ENCODE assay signal across 28 mouse cellular contexts in the genomic region with DNA sequence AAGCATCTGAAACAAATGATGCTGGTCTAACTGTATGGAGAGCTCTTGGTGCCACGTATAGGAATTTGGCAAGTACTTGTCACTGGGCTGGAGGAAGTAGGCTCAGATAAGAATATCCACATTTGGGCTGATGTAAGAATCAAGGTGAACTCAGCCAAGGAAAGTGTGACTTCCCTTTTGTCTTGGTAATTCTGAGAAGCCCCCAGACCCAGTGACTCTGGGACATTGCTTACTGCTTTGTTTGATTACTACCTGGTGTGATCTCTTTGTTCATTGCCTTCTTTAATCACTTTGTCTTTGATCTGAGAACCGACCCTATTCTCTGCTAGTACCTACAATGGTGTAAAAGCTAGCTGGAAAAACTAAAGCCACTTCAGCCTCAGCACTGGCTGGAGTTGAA. TPM values are rescaled to one million over a fixed set of nuclear protein-coding genes. Genes with fewer than 3 reads are reported as not detected.
"Had no signal": no experiment of that assay in that cellular context is flagged by ENCODE, and none has a peak within 500 bp of the region (broad histone marks: within the 10 kb centered on the region; RNA-seq: fewer than 3 reads in every experiment).

No protein-coding gene starts in this region.

- H3K4me3 ChIP-seq: gastrocnemius, adult 2 months; heart, adult 2 months; heart, embryonic 13.5 days; heart, embryonic 15.5 days; hindbrain, embryonic 10.5 days; hindbrain, embryonic 12.5 days; hindbrain, embryonic 15.5 days; intestine, embryonic 15.5 days; kidney, embryonic 15.5 days; limb, embryonic 13.5 days; limb, embryonic 15.5 days; liver, embryonic 12.5 days had no signal

- H3K4me2 ChIP-seq: heart, embryonic 11.5 days; heart, embryonic 13.5 days; heart, embryonic 15.5 days; hindbrain, embryonic 12.5 days; hindbrain, embryonic 15.5 days; intestine, embryonic 15.5 days; kidney, embryonic 15.5 days; limb, embryonic 13.5 days; limb, embryonic 15.5 days; liver, embryonic 12.5 days had no signal

- H3K27me3 ChIP-seq: heart, embryonic 13.5 days; heart, embryonic 15.5 days; hindbrain, embryonic 12.5 days; hindbrain, embryonic 15.5 days; intestine, embryonic 15.5 days; kidney, embryonic 15.5 days; limb, embryonic 13.5 days; limb, embryonic 15.5 days; liver, embryonic 12.5 days had no signal

- ATAC-seq: inflammation-experienced regulatory T-cells, adult 6 months; intestine, embryonic 15.5 days; intestine, postnatal 0 days; liver, embryonic 12.5 days had no signal

- DNase-seq: gastrocnemius, adult 2 months; gastrocnemius, postnatal 10 days; gastrocnemius, postnatal 25 days; heart, adult 2 months; heart, postnatal 14 days; kidney, adult 2 months; kidney, adult 9 months; kidney, postnatal 14 days; kidney, postnatal 36 days; layer of hippocampus, adult 9-11 months; layer of hippocampus, postnatal 36 days; left cerebral cortex, postnatal 4 days had no signal

- H3K9me3 ChIP-seq: hindbrain, embryonic 15.5 days; intestine, embryonic 15.5 days; kidney, embryonic 15.5 days; limb, embryonic 13.5 days; limb, embryonic 15.5 days had no signal

- H3K4me1 ChIP-seq: heart, embryonic 13.5 days; heart, embryonic 15.5 days; hindbrain, embryonic 10.5 days; hindbrain, embryonic 12.5 days; hindbrain, embryonic 15.5 days; intestine, embryonic 15.5 days; kidney, embryonic 15.5 days; limb, embryonic 13.5 days; limb, embryonic 15.5 days; liver, embryonic 12.5 days had no signal

- H3K9ac ChIP-seq: heart, embryonic 13.5 days; heart, embryonic 15.5 days; hindbrain, embryonic 12.5 days; hindbrain, embryonic 15.5 days; intestine, embryonic 15.5 days; kidney, embryonic 15.5 days; limb, embryonic 13.5 days; limb, embryonic 15.5 days; liver, embryonic 12.5 days; liver, embryonic 14.5 days had no signal

- H3K36me3 ChIP-seq: heart, embryonic 13.5 days; heart, embryonic 15.5 days; hindbrain, embryonic 10.5 days; hindbrain, embryonic 12.5 days; hindbrain, embryonic 15.5 days; intestine, embryonic 15.5 days; kidney, embryonic 15.5 days; limb, embryonic 13.5 days; limb, embryonic 15.5 days; liver, embryonic 12.5 days had no signal

- H3K27ac ChIP-seq: gastrocnemius, adult 2 months; heart, adult 2 months; heart, embryonic 13.5 days; heart, embryonic 15.5 days; hindbrain, embryonic 10.5 days; hindbrain, embryonic 12.5 days; hindbrain, embryonic 15.5 days; intestine, embryonic 15.5 days; kidney, embryonic 15.5 days; kidney, postnatal 0 days; limb, embryonic 13.5 days; limb, embryonic 15.5 days; liver, embryonic 12.5 days; liver, embryonic 14.5 days had no signal

RNA-seq across cellular contexts. Expression of gene Vstm5, which starts 13.9 kb away (rescaled TPM):
- total RNA-seq: gastrocnemius, adult 2 months; gastrocnemius, postnatal 25 days; granulocyte monocyte progenitor cell, adult 5-6 weeks had no signal
- polyA plus RNA-seq: inflammation-experienced regulatory T-cells, adult 6 months had no signal
